Mouse (Mus musculus) brain, adult 10 weeks (tissue): Measurements from ENCODE around the gene Dnmt3l. TPM values are rescaled to one million over a fixed set of nuclear protein-coding genes. Genes with fewer than 3 reads are reported as not detected.

ENCODE experiments used
- polyA plus RNA-seq: library from polyadenylated mRNA; stranded (reverse); fragments of 350-450 nt; fragmentation: Illumina TruSeq; extraction: RNeasy Lipid Tissue Mini Kit (QIAGEN cat#74804); gene quantifications from one replicate; pipeline ENCODE4 v1.2.3, GENCODE M21; 2015; ENCODE audit warnings: low read depth, low replicate concordance

Dnmt3l gene
- not detected for polyA plus RNA-seq

GRCm38 (mm10) chr10:78041647-78042046 lies at the start of gene Dnmt3l:
Gene Dnmt3l, plus strand, starts transcription at chr10:78041947.

GRCm38 (mm10) chr10:78009945-78010293 lies 31.8 kb upstream of the Dnmt3l start, which contains the start of gene Pfkl:
Gene Pfkl, minus strand, starts transcription at chr10:78010083.

GRCm38 (mm10) chr10:78043406-78043836 lies 1.7 kb downstream of the Dnmt3l start, which contains the start of gene Aire:
Gene Aire, minus strand, starts transcription at chr10:78043610.

GRCm38 (mm10) chr10:78069101-78070011 lies 27.6 kb downstream of the Dnmt3l start, which contains the start of gene Icosl:
Gene Icosl, plus strand, starts transcription at chr10:78069302.

Other genes with a start within 250 kb of the Dnmt3l start
- gene Gm9639, start 246.9 kb upstream of the Dnmt3l start, polyA plus RNA-seq: not detected
- not detected for gene Gm19668, start 242.8 kb upstream of the Dnmt3l start, polyA plus RNA-seq
- gene Gm9507, start 230.1 kb upstream of the Dnmt3l start, polyA plus RNA-seq: not detected
- gene Gm2696, start 227.3 kb upstream of the Dnmt3l start, polyA plus RNA-seq: not detected
- not detected for gene Krtap10-4, start 214.9 kb upstream of the Dnmt3l start, polyA plus RNA-seq
- gene Krtap10-10, start 206.0 kb upstream of the Dnmt3l start, polyA plus RNA-seq: not detected
- gene Gm36176, start 195.1 kb upstream of the Dnmt3l start, polyA plus RNA-seq: not detected
- not detected for gene Gm10318, start 189.1 kb upstream of the Dnmt3l start, polyA plus RNA-seq
- not detected for gene Gm3285, start 180.0 kb upstream of the Dnmt3l start, polyA plus RNA-seq
- gene Lrrc3, start 139.4 kb upstream of the Dnmt3l start, polyA plus RNA-seq: 6.6 TPM
- gene Trpm2, start 71.4 kb upstream of the Dnmt3l start, polyA plus RNA-seq: 19.7 TPM
- gene 1810043G02Rik, start 63.4 kb upstream of the Dnmt3l start, polyA plus RNA-seq: 41.3 TPM
- 90.2 TPM for gene Pfkl, start 31.9 kb upstream of the Dnmt3l start, polyA plus RNA-seq
- gene Aire, start 1.7 kb downstream of the Dnmt3l start, polyA plus RNA-seq: not detected
- 4.7 TPM for gene Icosl, start 27.4 kb downstream of the Dnmt3l start, polyA plus RNA-seq
- 133 TPM for gene D10Jhu81e, start 127.8 kb downstream of the Dnmt3l start, polyA plus RNA-seq
- gene Pwp2, start 143.2 kb downstream of the Dnmt3l start, polyA plus RNA-seq: 15.9 TPM
- 56.0 TPM for gene Trappc10, start 202.7 kb downstream of the Dnmt3l start, polyA plus RNA-seq